Mouse (Mus musculus): ENCODE measurements around the gene Gbp3.
A peak's percentile ranks its signal among the peaks of the same experiment; 100 is the strongest.
"Not testable (repeated sequence)": the region's sequence is repeated elsewhere in the genome, so short reads cannot be mapped to it uniquely, and the experiment has no call there.

Gene Gbp3

DNA sequence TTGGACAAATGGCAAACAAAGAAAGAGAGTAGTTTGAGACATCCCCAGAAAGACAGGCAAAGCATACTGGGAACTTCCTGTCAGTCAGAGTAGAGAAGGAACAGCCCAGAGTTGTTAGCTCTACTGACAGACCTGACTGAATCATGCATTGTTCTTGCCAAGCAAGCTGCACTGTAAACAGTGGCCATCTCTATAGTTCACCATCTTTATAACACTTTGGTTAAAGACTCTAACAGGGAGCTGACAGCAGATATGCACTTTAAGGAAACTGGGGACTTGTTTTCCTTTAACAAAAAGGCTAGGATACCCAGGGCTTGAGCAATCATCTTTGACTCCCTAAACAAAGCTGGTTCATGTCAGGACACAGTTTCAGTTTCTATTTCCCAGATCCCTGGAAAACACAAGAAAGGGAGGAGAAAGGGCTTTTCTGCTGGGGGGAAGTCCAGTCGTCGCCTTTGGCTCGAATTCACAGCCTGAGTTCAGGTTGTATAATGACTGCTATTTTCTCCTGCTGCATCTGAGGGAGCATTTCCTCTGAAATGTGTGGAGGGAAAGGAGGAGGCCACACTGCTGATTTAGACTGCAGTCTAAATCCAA, at the start of gene Gbp3:
TSS of gene Gbp3 (plus strand) at position 395 of the 597 bp plus-strand sequence.
- DNase-seq (ENCODE audit: extremely low spot score, low spot score), result no peak

GRCm38 (mm10) chr3:142528116-142528515, 31.7 kb upstream of the Gbp3 start:
- no peak for DNase-seq (ENCODE audit: extremely low spot score, low spot score)

DNA sequence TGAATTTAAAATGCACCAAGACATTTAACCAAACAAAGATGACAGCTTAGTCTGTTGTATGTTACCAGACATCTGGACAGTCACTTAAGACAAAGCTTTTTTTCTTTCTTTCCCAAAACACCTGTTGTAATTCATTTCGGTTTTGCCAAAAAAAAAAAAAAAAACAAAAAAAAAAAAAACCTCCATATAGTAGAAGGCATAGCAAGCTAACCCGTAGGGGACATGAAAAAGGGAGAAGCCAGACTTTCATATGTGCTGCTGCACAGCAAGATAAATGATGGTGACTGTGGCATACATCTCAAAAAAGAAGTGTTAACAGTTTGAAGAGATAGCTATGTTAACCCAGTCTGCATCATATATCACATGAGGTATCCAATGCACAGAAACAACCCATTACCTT, 30.2 kb upstream of the Gbp3 start:
- DNase-seq (ENCODE audit: extremely low spot score, low spot score), result no peak

- peak; percentile 50 for DNase-seq (ENCODE audit: extremely low spot score, low spot score)
These were observed 29.5 kb upstream of the Gbp3 start, which contains the start of gene Gbp7 for GRCm38 (mm10) chr3:142530087-142530953. Gene Gbp7 (plus strand): TSS chr3:142530342.

GRCm38 (mm10) chr3:142531595-142531994, 28.2 kb upstream of the Gbp3 start:
- no peak for DNase-seq (ENCODE audit: extremely low spot score, low spot score)

DNA sequence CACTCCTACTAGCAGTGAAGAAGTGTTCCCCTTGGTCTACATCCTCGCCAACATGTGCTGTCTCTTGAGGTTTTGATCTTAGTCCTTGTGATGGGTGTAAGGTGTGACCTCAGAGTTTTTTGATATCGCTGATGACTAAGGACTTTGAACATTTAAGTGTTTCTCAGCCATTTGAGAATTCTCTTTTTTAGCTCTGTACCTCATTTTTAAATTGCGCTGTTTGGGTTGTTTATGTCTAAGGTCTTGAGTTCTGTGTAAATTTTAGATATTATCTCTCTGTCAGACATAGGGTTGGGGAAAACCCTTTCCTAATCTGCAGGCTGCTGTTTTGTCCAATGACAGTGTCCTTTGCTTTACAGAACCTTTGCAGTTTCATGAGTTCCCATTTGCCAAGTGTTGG, 26.6 kb upstream of the Gbp3 start:
- no peak for DNase-seq (ENCODE audit: extremely low spot score, low spot score)

DNA sequence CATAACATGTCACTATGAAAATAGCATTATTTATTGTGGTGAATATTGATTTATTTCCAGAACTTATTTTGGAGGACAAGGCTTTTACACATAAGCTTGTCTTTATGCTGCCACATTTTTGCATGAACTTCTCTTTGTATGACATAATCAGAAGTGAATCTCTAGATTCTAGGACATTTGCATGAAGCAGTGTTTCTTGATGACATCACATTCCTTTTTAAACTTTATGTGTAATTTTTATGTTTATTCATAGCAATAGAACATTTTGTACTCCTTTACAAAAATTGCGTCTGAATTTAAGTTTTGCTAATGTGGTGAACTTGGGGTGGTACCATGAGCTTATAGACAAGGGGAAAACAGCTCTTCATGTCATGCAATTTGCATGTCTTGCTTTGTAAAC, 24.2 kb upstream of the Gbp3 start:
- no peak for DNase-seq (ENCODE audit: extremely low spot score, low spot score)

GRCm38 (mm10) chr3:142541391-142541790, 18.4 kb upstream of the Gbp3 start:
- no peak for DNase-seq (ENCODE audit: extremely low spot score, low spot score)

- DNase-seq (ENCODE audit: extremely low spot score, low spot score), result not testable (repeated sequence)
These were observed 17.1 kb upstream of the Gbp3 start for GRCm38 (mm10) chr3:142542776-142543175.

DNA sequence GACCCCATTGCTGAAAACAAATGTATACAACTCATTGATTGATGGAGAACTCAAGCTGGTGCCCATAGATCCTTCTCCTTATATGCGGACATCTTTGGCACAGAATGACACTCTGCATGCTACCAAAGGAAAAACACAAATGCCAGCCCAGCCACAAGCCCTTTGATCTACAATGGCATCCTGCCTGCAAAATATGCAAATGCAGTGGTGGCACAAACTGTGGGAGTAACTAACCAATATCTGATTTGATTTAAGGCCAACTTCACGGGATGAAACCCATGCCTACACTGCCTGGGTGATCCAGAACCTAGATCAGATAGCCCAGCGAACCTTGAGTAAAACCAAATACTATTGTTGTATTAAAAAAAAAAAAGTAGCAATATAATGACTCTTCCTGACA, 13.1 kb upstream of the Gbp3 start:
- DNase-seq (ENCODE audit: extremely low spot score, low spot score), result no peak

DNA sequence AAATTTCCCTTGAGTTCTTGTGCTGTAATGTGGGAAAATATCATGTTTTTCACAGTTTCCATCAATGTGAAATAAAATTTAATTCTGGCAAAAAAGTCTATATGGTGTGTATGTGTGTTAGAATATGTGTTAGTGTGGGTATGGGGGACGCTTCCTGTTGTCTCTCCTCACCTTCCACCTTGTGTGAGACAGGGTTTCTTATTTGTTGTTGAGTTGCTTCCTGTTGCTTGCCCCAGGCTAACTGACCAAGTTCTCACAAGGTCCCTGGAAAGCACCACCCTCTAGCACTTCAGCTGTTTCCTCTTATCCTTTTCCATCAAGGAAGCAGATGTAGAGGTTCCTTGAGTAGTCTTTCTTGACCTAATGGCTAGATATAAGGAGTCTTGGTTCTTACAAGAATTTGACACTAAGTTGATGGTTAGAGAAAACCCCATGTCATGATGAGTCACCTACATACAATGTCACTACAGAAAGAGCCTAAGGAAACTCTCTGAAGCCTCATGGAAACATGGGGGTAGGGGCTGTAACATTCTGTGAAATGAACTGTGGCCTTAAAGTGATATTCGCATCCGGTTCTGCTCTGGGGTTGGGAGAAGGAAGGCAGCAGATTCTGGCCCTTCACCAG, 9.7 kb upstream of the Gbp3 start:
- no peak for DNase-seq (ENCODE audit: extremely low spot score, low spot score)

DNA sequence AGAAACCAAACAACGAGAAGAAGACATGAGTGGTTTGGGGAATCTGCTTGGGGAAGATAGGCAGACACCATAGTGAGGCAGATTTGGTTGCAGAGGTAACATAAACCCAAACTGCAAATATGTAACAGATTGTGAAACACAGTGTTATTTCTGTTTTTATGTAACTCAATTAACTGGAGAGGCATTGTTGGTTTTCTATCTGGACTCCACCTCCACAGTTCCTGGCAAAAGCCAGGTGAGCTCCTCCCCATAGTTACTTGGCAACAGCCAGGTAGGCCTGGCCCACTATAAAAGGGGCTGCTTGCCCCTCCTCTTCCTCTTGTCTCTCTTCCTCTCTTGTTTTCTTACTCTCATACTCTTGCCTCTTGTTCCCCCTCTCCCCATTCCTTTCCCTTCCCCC, 5.2 kb upstream of the Gbp3 start:
- no peak for DNase-seq (ENCODE audit: extremely low spot score, low spot score)

- DNase-seq (ENCODE audit: extremely low spot score, low spot score), result no peak
These were observed 4.2 kb upstream of the Gbp3 start for GRCm38 (mm10) chr3:142555623-142556022.

GRCm38 (mm10) chr3:142560296-142560948, 596 bp downstream of the Gbp3 start:
- DNase-seq (ENCODE audit: extremely low spot score, low spot score), result peak; percentile 86

DNA sequence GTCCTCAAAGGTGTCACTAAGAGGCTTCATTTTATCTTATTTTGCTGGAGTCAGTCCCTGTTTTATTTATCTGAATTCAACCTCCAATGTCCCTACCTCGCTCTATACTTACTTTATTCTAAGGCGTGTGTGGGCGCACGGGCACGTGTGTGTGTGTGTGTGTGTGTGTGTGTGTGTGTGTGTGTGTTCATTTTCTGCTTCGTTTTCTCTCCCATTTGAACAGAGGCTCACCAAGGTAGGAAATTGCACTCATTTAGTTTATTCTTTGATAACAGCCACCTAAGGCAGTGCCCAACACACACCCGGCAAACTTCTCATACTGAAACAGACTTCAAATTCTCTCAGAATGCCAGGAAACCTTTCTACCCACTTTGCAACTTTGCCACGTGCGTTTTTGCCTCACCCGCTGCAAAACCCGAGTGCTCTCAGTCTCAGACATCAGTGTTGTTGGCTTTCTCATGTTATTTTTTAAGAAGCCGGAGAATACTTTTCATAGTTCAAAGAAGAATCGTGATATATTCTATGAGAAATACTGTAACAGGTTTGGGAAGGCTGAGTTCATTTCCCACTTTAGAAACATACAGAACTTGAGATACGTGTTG, 1.3 kb downstream of the Gbp3 start:
- DNase-seq (ENCODE audit: extremely low spot score, low spot score), result no peak

DNA sequence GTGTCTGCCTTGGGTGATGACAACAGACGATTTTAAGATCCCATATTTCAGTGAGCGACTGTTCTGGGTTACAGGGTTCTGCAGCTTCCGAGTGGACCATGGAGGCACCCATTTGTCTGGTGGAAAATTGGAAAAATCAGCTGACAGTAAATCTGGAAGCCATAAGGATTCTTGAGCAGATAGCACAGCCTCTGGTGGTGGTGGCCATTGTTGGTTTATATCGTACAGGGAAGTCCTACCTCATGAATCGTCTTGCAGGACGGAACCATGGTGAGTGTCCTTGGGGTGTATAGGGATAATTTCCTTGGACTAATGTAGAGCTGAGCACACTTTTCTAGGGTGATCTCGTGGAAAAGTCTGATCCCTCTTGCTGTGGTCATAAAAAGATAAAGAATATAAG, 1.8 kb downstream of the Gbp3 start:
- DNase-seq (ENCODE audit: extremely low spot score, low spot score), result no peak

DNA sequence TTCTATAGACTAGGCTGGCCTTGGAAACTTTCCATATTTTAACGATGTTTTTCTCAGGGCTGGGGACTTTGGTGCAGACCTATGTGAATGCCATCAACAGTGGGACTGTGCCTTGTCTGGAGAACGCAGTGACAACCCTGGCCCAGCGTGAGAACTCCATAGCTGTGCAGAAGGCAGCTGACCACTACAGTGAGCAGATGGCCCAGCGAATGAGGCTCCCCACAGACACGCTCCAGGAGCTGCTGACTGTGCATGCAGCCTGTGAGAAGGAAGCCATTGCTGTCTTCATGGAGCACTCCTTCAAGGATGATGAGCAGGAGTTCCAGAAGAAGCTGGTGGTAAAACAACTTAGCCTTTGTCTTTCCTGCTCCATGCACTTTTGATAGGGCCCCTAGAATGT, 7.7 kb downstream of the Gbp3 start:
- not testable (repeated sequence) for DNase-seq (ENCODE audit: extremely low spot score, low spot score)

GRCm38 (mm10) chr3:142570738-142571137, 10.9 kb downstream of the Gbp3 start:
- DNase-seq (ENCODE audit: extremely low spot score, low spot score), result no peak

DNA sequence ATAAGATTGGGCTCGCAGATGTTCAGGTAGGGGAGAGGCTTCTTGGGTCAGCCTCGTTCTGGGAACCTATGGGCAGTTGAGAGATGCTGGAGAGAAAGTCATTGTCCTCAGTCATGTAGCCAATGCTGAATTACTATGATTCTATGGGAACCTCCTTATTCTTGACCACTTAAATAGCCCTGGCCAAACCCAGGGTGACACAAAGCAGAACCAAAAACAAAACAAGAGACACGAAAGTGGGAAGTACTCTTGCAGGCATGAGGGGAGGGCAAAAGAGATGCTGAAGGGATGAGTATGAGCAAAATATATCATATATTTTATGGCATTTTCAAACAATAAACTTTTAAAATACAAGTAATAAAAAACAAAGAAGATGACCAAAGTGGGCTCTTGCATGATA, 17.3 kb downstream of the Gbp3 start:
- no peak for DNase-seq (ENCODE audit: extremely low spot score, low spot score)

DNA sequence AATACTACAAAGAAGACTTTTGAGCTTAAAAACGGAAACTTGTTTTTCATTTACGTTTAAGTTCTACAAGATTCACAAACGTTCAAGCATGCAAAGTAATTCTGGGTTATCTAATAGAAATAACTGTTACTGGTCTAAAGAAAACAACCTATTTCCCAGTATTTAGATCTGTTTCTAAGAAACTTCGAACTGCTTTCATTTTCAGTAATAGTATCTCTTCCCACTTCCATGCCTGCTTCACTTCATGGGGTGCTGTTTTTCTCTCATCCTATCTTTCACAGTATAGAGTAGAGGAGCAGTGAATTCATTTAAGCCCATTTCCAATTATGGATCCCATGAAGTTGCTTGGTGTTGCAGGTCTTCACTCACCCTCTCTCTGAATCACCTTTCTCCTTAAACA, 18.5 kb downstream of the Gbp3 start:
- DNase-seq (ENCODE audit: extremely low spot score, low spot score), result no peak

GRCm38 (mm10) chr3:142583067-142583466, 23.2 kb downstream of the Gbp3 start:
- DNase-seq (ENCODE audit: extremely low spot score, low spot score), result no peak

Data from neural tube, embryonic 10.5 days (tissue).